Mouse (Mus musculus): ENCODE data around the gene Pias4.

GRCm38 (mm10) chr10:81192270-81192967, 24.7 kb upstream of the Pias4 start:
- TF ChIP-seq CTCF (IDR thresholded peaks at IDR 0.05; ENCODE audit: low read depth, low read length) (0 out of 2 replicates have a peak, but pooled peaks have one; percentile 1), POLR2A (IDR thresholded peaks at IDR 0.05; ENCODE audit: extremely low read depth, insufficient read depth, low read length) (no peak)
